Mouse (Mus musculus): Measurements from ENCODE around the gene Gpr176. TPM values are rescaled to one million over a fixed set of nuclear protein-coding genes. Genes with fewer than 3 reads are reported as not detected.
"Not testable (repeated sequence)": the region's sequence is repeated elsewhere in the genome, so short reads cannot be mapped to it uniquely, and the experiment has no call there.

The Gpr176 gene
- polyA plus RNA-seq, 1 experiment from 2014 or later = 0.30 TPM

GRCm38 (mm10) chr2:118301656-118302055, 71.6 kb downstream of the Gpr176 start:
- DNase-seq (ENCODE audit: low spot score) = no peak

- no peak for DNase-seq (ENCODE audit: low spot score)
Observed at GRCm38 (mm10) chr2:118301041-118301545, 72.1 kb downstream of the Gpr176 start.

GRCm38 (mm10) chr2:118299981-118300380, 73.2 kb downstream of the Gpr176 start:
- no peak for DNase-seq (ENCODE audit: low spot score)

- no peak for DNase-seq (ENCODE audit: low spot score)
Observed at GRCm38 (mm10) chr2:118298601-118299000, 74.6 kb downstream of the Gpr176 start.

GRCm38 (mm10) chr2:118297966-118298365, 75.3 kb downstream of the Gpr176 start:
- DNase-seq (ENCODE audit: low spot score) = no peak

- no peak for DNase-seq (ENCODE audit: low spot score)
Observed at GRCm38 (mm10) chr2:118295505-118295904, 77.7 kb downstream of the Gpr176 start.

- DNase-seq (ENCODE audit: low spot score) = no peak
Observed at GRCm38 (mm10) chr2:118293583-118293982, 79.6 kb downstream of the Gpr176 start.

GRCm38 (mm10) chr2:118289066-118289460, 84.2 kb downstream of the Gpr176 start:
- not testable (repeated sequence) for DNase-seq (ENCODE audit: low spot score)

- DNase-seq (ENCODE audit: low spot score) = no peak
Observed at GRCm38 (mm10) chr2:118288326-118289065, 84.7 kb downstream of the Gpr176 start.

GRCm38 (mm10) chr2:118287678-118288077, 85.5 kb downstream of the Gpr176 start:
- DNase-seq (ENCODE audit: low spot score) = no peak

GRCm38 (mm10) chr2:118282467-118282866, 90.8 kb downstream of the Gpr176 start:
- no peak for DNase-seq (ENCODE audit: low spot score)

GRCm38 (mm10) chr2:118278249-118278648, 95.0 kb downstream of the Gpr176 start:
- no peak for DNase-seq (ENCODE audit: low spot score)

GRCm38 (mm10) chr2:118271606-118272005, 101.6 kb downstream of the Gpr176 start:
- DNase-seq (ENCODE audit: low spot score) = no peak

GRCm38 (mm10) chr2:118270213-118270612, 103.0 kb downstream of the Gpr176 start:
- DNase-seq (ENCODE audit: low spot score) = no peak

GRCm38 (mm10) chr2:118263914-118264201, 109.4 kb downstream of the Gpr176 start:
- no peak for DNase-seq (ENCODE audit: low spot score)

- peak; percentile 54 for DNase-seq (ENCODE audit: low spot score)
Observed at GRCm38 (mm10) chr2:118263151-118263913, 109.9 kb downstream of the Gpr176 start.

- no peak for DNase-seq (ENCODE audit: low spot score)
Observed at GRCm38 (mm10) chr2:118262673-118263072, 110.5 kb downstream of the Gpr176 start.

GRCm38 (mm10) chr2:118259746-118260145, 113.5 kb downstream of the Gpr176 start:
- DNase-seq (ENCODE audit: low spot score) = no peak

- no peak for DNase-seq (ENCODE audit: low spot score)
Observed at GRCm38 (mm10) chr2:118257094-118257493, 116.1 kb downstream of the Gpr176 start.

- peak; percentile 84 for DNase-seq (ENCODE audit: low spot score)
Observed at GRCm38 (mm10) chr2:118256621-118257053, 116.6 kb downstream of the Gpr176 start, which contains the start of gene Fsip1. Gene Fsip1 (minus strand): TSS chr2:118256966.

GRCm38 (mm10) chr2:118254516-118254915, 118.7 kb downstream of the Gpr176 start:
- DNase-seq (ENCODE audit: low spot score) = no peak

- DNase-seq (ENCODE audit: low spot score) = no peak
Observed at GRCm38 (mm10) chr2:118248966-118249365, 124.3 kb downstream of the Gpr176 start.

Data from thymus, postnatal 0 days (tissue).